Mouse (Mus musculus) heart, embryonic 15.5 days (tissue): Measurements from ENCODE around the gene 9930111J21Rik2. TPM values are rescaled to one million over a fixed set of nuclear protein-coding genes. Genes with fewer than 3 reads are reported as not detected.

Experiments
- ATAC-seq: fragments of 200-750 bp; cut with Nextera tagmentation; replicated peaks from 2 replicates; pipeline ENCODE4 v1.8.0; 2017; ENCODE audit warnings: low read depth, moderate TSS enrichment; ENCODE audit not compliant: insufficient number of reproducible peaks, insufficient read depth, low FRiP score
- H3K27ac ChIP-seq: fragments of 300-500 bp; sonication (generic); 2 replicates; pipeline ENCODE4 v1.5.1; 2015; ENCODE audit warnings: mild to moderate bottlenecking, inconsistent platforms
- H3K27me3 ChIP-seq: fragments of 300-500 bp; sonication (generic); 2 replicates; pipeline ENCODE4 v1.6.1; 2015; ENCODE audit warnings: inconsistent platforms
- H3K36me3 ChIP-seq: fragments of 300-500 bp; sonication (generic); 2 replicates; pipeline ENCODE4 v1.6.1; 2015; ENCODE audit warnings: mild to moderate bottlenecking, inconsistent platforms
- H3K4me1 ChIP-seq: fragments of 300-500 bp; sonication (generic); replicated peaks from 2 replicates; pipeline ENCODE4 v1.6.1; 2015; ENCODE audit warnings: inconsistent platforms
- H3K4me2 ChIP-seq: fragments of 300-500 bp; sonication (generic); 2 replicates; pipeline ENCODE4 v1.6.1; 2015; ENCODE audit warnings: inconsistent platforms, mild to moderate bottlenecking, moderate library complexity
- H3K4me3 ChIP-seq: fragments of 300-500 bp; sonication (generic); 2 replicates; pipeline ENCODE4 v1.5.1; 2015; ENCODE audit warnings: mild to moderate bottlenecking, inconsistent platforms
- H3K9ac ChIP-seq: fragments of 300-500 bp; sonication (generic); 2 replicates; pipeline ENCODE4 v1.6.1; 2015; ENCODE audit warnings: mild to moderate bottlenecking, inconsistent platforms
- H3K9me3 ChIP-seq: fragments of 300-500 bp; sonication (generic); replicated peaks from 2 replicates; pipeline ENCODE4 v1.6.1; 2016; ENCODE audit warnings: inconsistent platforms
- WGBS: fragments of 180-500 bp; shearing (Covaris S2); methylation state at CpG from one replicate; pipeline ENCODE4 v1.1.7; 2015; ENCODE audit warnings: mixed read lengths; 5-methylcytosine and 5-hydroxymethylcytosine counted together
- polyA plus RNA-seq: library from polyadenylated mRNA; unstranded; fragments of >200 nt; fragmentation: Nextera tagmentation; extraction: Ambion mirVana; gene quantifications from 2 replicates; pipeline ENCODE4 v1.2.1, GENCODE M21; 2015

The 9930111J21Rik2 gene
- polyA plus RNA-seq, 1 experiment from 2014 or later, result 0.52 TPM

- H3K27ac ChIP-seq, result no peak overlapping the region
- no peaks in the 10 kb centered on the region for H3K27me3 ChIP-seq
- no peaks in the 10 kb centered on the region for H3K36me3 ChIP-seq
- no peaks in the 10 kb centered on the region for H3K9me3 ChIP-seq
- no peak overlapping the region for H3K9ac ChIP-seq
- ATAC-seq, result 0 out of 2 replicates have a peak, but pooled peaks have one; percentile 31
- peak overlapping the region; percentile 56 for H3K4me2 ChIP-seq
- H3K4me3 ChIP-seq, result peak overlapping the region; percentile 30
- 30% methylated on average over 22 of the region's 22 CpGs for WGBS
- H3K4me1 ChIP-seq, result peaks cover 9% of the 10 kb centered on the region
Measured at GRCm38 (mm10) chr11:49087830-49088616, 37.0 kb upstream of the 9930111J21Rik2 start.

GRCm38 (mm10) chr11:49086858-49087361, 35.9 kb upstream of the 9930111J21Rik2 start:
- H3K27me3 ChIP-seq, result no peaks in the 10 kb centered on the region
- no peaks in the 10 kb centered on the region for H3K9me3 ChIP-seq
- peak overlapping the region; percentile 32; the same call in 1 of the 2 replicates for H3K4me2 ChIP-seq
- no peak overlapping the region for H3K9ac ChIP-seq
- WGBS, result 69% methylated on average over 6 of the region's 6 CpGs
- H3K4me3 ChIP-seq, result no peak overlapping the region
- peaks cover 9% of the 10 kb centered on the region for H3K4me1 ChIP-seq
- no peak for ATAC-seq
- H3K36me3 ChIP-seq, result no peaks in the 10 kb centered on the region
- H3K27ac ChIP-seq, result no peak overlapping the region

GRCm38 (mm10) chr11:49084875-49085274, 33.8 kb upstream of the 9930111J21Rik2 start:
- Histone ChIP-seq H3K9me3 (no peaks in the 10 kb centered on the region), H3K27me3 (no peaks in the 10 kb centered on the region), H3K9ac (no peak overlapping the region), H3K4me2 (no peak overlapping the region), H3K36me3 (no peaks in the 10 kb centered on the region), H3K27ac (no peak overlapping the region), H3K4me3 (no peak overlapping the region), H3K4me1 (peaks cover 9% of the 10 kb centered on the region)
- no peak for ATAC-seq
- 22% methylated on average over 3 of the region's 3 CpGs for WGBS

GRCm38 (mm10) chr11:49084385-49084784, 33.3 kb upstream of the 9930111J21Rik2 start:
- no peaks in the 10 kb centered on the region for H3K9me3 ChIP-seq

GRCm38 (mm10) chr11:49083808-49084207, 32.8 kb upstream of the 9930111J21Rik2 start:
- WGBS, result 68% methylated on average over 3 of the region's 3 CpGs
- H3K4me1 ChIP-seq, result peaks cover 9% of the 10 kb centered on the region

More at GRCm38 (mm10) chr11:49084385-49084784, 33.3 kb upstream of the 9930111J21Rik2 start:
- Histone ChIP-seq H3K27me3 (no peaks in the 10 kb centered on the region), H3K4me2 (no peak overlapping the region), H3K4me3 (no peak overlapping the region), H3K4me1 (peaks cover 9% of the 10 kb centered on the region), H3K9ac (no peak overlapping the region), H3K36me3 (no peaks in the 10 kb centered on the region), H3K27ac (no peak overlapping the region)
- ATAC-seq, result no peak
- WGBS, result 64% methylated on average over 1 of the region's 1 CpGs

GRCm38 (mm10) chr11:49083146-49083545, 32.1 kb upstream of the 9930111J21Rik2 start:
- H3K4me3 ChIP-seq, result no peak overlapping the region
- no peak overlapping the region for H3K9ac ChIP-seq
- no peaks in the 10 kb centered on the region for H3K36me3 ChIP-seq
- WGBS, result 90% methylated on average over 1 of the region's 1 CpGs
- H3K27ac ChIP-seq, result no peak overlapping the region
- no peak overlapping the region for H3K4me2 ChIP-seq
- no peak for ATAC-seq
- H3K27me3 ChIP-seq, result no peaks in the 10 kb centered on the region
- H3K4me1 ChIP-seq, result peaks cover 6% of the 10 kb centered on the region
- no peaks in the 10 kb centered on the region for H3K9me3 ChIP-seq

More at GRCm38 (mm10) chr11:49083808-49084207, 32.8 kb upstream of the 9930111J21Rik2 start:
- ATAC-seq, result no peak
- no peak overlapping the region for H3K27ac ChIP-seq
- H3K4me2 ChIP-seq, result no peak overlapping the region
- H3K9ac ChIP-seq, result no peak overlapping the region
- H3K36me3 ChIP-seq, result no peaks in the 10 kb centered on the region
- no peak overlapping the region for H3K4me3 ChIP-seq
- no peaks in the 10 kb centered on the region for H3K9me3 ChIP-seq
- H3K27me3 ChIP-seq, result no peaks in the 10 kb centered on the region

- H3K4me1 ChIP-seq, result peaks cover 2% of the 10 kb centered on the region; the same call in 1 of the 2 replicates
- ATAC-seq, result no peak
- no peaks in the 10 kb centered on the region for H3K9me3 ChIP-seq
- H3K27me3 ChIP-seq, result no peaks in the 10 kb centered on the region
- 68% methylated on average over 3 of the region's 3 CpGs for WGBS
- no peak overlapping the region for H3K27ac ChIP-seq
- no peak overlapping the region for H3K4me3 ChIP-seq
- no peaks in the 10 kb centered on the region for H3K36me3 ChIP-seq
- H3K4me2 ChIP-seq, result no peak overlapping the region
- H3K9ac ChIP-seq, result no peak overlapping the region
Measured at GRCm38 (mm10) chr11:49081886-49082285, 30.8 kb upstream of the 9930111J21Rik2 start.

- H3K27me3 ChIP-seq, result no peaks in the 10 kb centered on the region
- no peak overlapping the region for H3K9ac ChIP-seq
- no peak overlapping the region for H3K27ac ChIP-seq
- no peak overlapping the region for H3K4me3 ChIP-seq
- peaks cover 2% of the 10 kb centered on the region; the same call in 1 of the 2 replicates for H3K4me1 ChIP-seq
- no peaks in the 10 kb centered on the region for H3K9me3 ChIP-seq
- WGBS, result 64% methylated on average over 4 of the region's 4 CpGs
- no peaks in the 10 kb centered on the region for H3K36me3 ChIP-seq
- no peak for ATAC-seq
- H3K4me2 ChIP-seq, result no peak overlapping the region
Measured at GRCm38 (mm10) chr11:49081356-49081755, 30.3 kb upstream of the 9930111J21Rik2 start.

- H3K9me3 ChIP-seq, result no peaks in the 10 kb centered on the region
- no peaks in the 10 kb centered on the region for H3K27me3 ChIP-seq
- no peaks in the 10 kb centered on the region for H3K36me3 ChIP-seq
- no peak overlapping the region for H3K4me3 ChIP-seq
- WGBS, result 54% methylated on average over 1 of the region's 1 CpGs
- no peak for ATAC-seq
- H3K9ac ChIP-seq, result no peak overlapping the region
- H3K4me2 ChIP-seq, result no peak overlapping the region
- H3K27ac ChIP-seq, result no peak overlapping the region
- peaks cover 2% of the 10 kb centered on the region; the same call in 1 of the 2 replicates for H3K4me1 ChIP-seq
Measured at GRCm38 (mm10) chr11:49080636-49081035, 29.6 kb upstream of the 9930111J21Rik2 start.

GRCm38 (mm10) chr11:49078719-49079118, 27.7 kb upstream of the 9930111J21Rik2 start:
- no peaks in the 10 kb centered on the region for H3K36me3 ChIP-seq

GRCm38 (mm10) chr11:49077012-49077411, 26.0 kb upstream of the 9930111J21Rik2 start:
- no peaks in the 10 kb centered on the region for H3K9me3 ChIP-seq
- H3K36me3 ChIP-seq, result no peaks in the 10 kb centered on the region
- no peaks in the 10 kb centered on the region for H3K27me3 ChIP-seq
- H3K27ac ChIP-seq, result 0 out of 2 replicates have a peak overlapping the region, but pooled peaks have one; percentile 61
- 84% methylated on average over 1 of the region's 1 CpGs for WGBS
- no peak overlapping the region for H3K4me3 ChIP-seq
- ATAC-seq, result no peak
- H3K4me2 ChIP-seq, result no peak overlapping the region
- H3K4me1 ChIP-seq, result no peaks in the 10 kb centered on the region; the same call in 1 of the 2 replicates
- H3K9ac ChIP-seq, result no peak overlapping the region

More at GRCm38 (mm10) chr11:49078719-49079118, 27.7 kb upstream of the 9930111J21Rik2 start:
- Histone ChIP-seq H3K4me2 (no peak overlapping the region), H3K4me3 (no peak overlapping the region), H3K9ac (no peak overlapping the region), H3K27ac (no peak overlapping the region), H3K27me3 (no peaks in the 10 kb centered on the region), H3K4me1 (no peaks in the 10 kb centered on the region; the same call in 1 of the 2 replicates), H3K9me3 (no peaks in the 10 kb centered on the region)
- ATAC-seq, result no peak
- WGBS, result 88% methylated on average over 3 of the region's 3 CpGs
